Mouse (Mus musculus): ENCODE results near the gene Bhlhe40. TPM values are rescaled to one million over a fixed set of nuclear protein-coding genes. Genes with fewer than 3 reads are reported as not detected.

Bhlhe40 gene
- polyA plus RNA-seq, 1 experiment from 2014 or later, result 6.8 TPM

- no peaks in the 10 kb centered on the region for H3K36me3 ChIP-seq (ENCODE audit: poor library complexity, severe bottlenecking)
- peak; percentile 31; the same call in 1 of the 2 replicates for ATAC-seq
- H3K27me3 ChIP-seq, result 0 out of 2 replicates have a peak, but pooled peaks cover 8% of the 10 kb centered on the region
- H3K4me3 ChIP-seq, result no peak overlapping the region
- no peak overlapping the region for H3K27ac ChIP-seq
- peaks cover 14% of the 10 kb centered on the region for H3K4me1 ChIP-seq
- WGBS, result 4% methylated on average over 4 of the region's 4 CpGs
- H3K9ac ChIP-seq, result no peak overlapping the region
- no peak overlapping the region for H3K4me2 ChIP-seq
- no peaks in the 10 kb centered on the region for H3K9me3 ChIP-seq (replicated peaks)
Observed at GRCm38 (mm10) chr6:108698343-108698870, 38.0 kb downstream of the Bhlhe40 start.

GRCm38 (mm10) chr6:108699679-108700078 is 39.2 kb downstream of the Bhlhe40 start:
- H3K9me3 ChIP-seq (replicated peaks), result no peaks in the 10 kb centered on the region
- H3K9ac ChIP-seq, result no peak overlapping the region
- no peaks in the 10 kb centered on the region for H3K36me3 ChIP-seq (ENCODE audit: poor library complexity, severe bottlenecking)
- ATAC-seq, result no peak; the same call in 1 of the 2 replicates
- no peak overlapping the region for H3K4me3 ChIP-seq
- no peak overlapping the region for H3K27ac ChIP-seq
- H3K27me3 ChIP-seq, result 0 out of 2 replicates have a peak, but pooled peaks cover 8% of the 10 kb centered on the region
- 59% methylated on average over 3 of the region's 3 CpGs for WGBS
- H3K4me1 ChIP-seq, result peaks cover 14% of the 10 kb centered on the region
- H3K4me2 ChIP-seq, result no peak overlapping the region

- Histone ChIP-seq H3K4me2 (peak overlapping the region; percentile 47), H3K9me3 (replicated peaks) (no peaks in the 10 kb centered on the region), H3K27ac (no peak overlapping the region), H3K36me3 (ENCODE audit: poor library complexity, severe bottlenecking) (no peaks in the 10 kb centered on the region), H3K9ac (no peak overlapping the region; the same call in 1 of the 2 replicates), H3K4me1 (peaks cover 14% of the 10 kb centered on the region), H3K4me3 (no peak overlapping the region), H3K27me3 (0 out of 2 replicates have a peak, but pooled peaks cover 8% of the 10 kb centered on the region)
- ATAC-seq, result peak; percentile 41
- 17% methylated on average over 15 of the region's 17 CpGs for WGBS
Observed at GRCm38 (mm10) chr6:108700638-108701343, 40.4 kb downstream of the Bhlhe40 start.

GRCm38 (mm10) chr6:108702648-108703047 is 42.2 kb downstream of the Bhlhe40 start:
- 34% methylated on average over 3 of the region's 3 CpGs for WGBS
- Histone ChIP-seq H3K9ac (no peak overlapping the region), H3K36me3 (ENCODE audit: poor library complexity, severe bottlenecking) (no peaks in the 10 kb centered on the region), H3K9me3 (replicated peaks) (no peaks in the 10 kb centered on the region), H3K4me2 (no peak overlapping the region), H3K4me3 (no peak overlapping the region), H3K27me3 (0 out of 2 replicates have a peak, but pooled peaks cover 4% of the 10 kb centered on the region), H3K4me1 (peaks cover 14% of the 10 kb centered on the region), H3K27ac (no peak overlapping the region)
- ATAC-seq, result no peak

- Histone ChIP-seq H3K36me3 (ENCODE audit: poor library complexity, severe bottlenecking) (no peaks in the 10 kb centered on the region), H3K27me3 (0 out of 2 replicates have a peak, but pooled peaks cover 4% of the 10 kb centered on the region), H3K27ac (no peak overlapping the region), H3K9me3 (replicated peaks) (no peaks in the 10 kb centered on the region), H3K9ac (no peak overlapping the region), H3K4me1 (peaks cover 12% of the 10 kb centered on the region), H3K4me2 (no peak overlapping the region), H3K4me3 (no peak overlapping the region)
- ATAC-seq, result no peak
- WGBS, result 89% methylated on average over 1 of the region's 1 CpGs
Observed at GRCm38 (mm10) chr6:108703085-108703484, 42.7 kb downstream of the Bhlhe40 start.

- 69% methylated on average over 9 of the region's 9 CpGs for WGBS
- no peak overlapping the region for H3K9ac ChIP-seq
Observed at GRCm38 (mm10) chr6:108704316-108705080, 44.1 kb downstream of the Bhlhe40 start.

GRCm38 (mm10) chr6:108705957-108706356 is 45.5 kb downstream of the Bhlhe40 start:
- H3K36me3 ChIP-seq (ENCODE audit: poor library complexity, severe bottlenecking), result no peaks in the 10 kb centered on the region
- WGBS, result 77% methylated on average over 6 of the region's 6 CpGs
- ATAC-seq, result no peak
- no peak overlapping the region for H3K4me3 ChIP-seq
- H3K4me1 ChIP-seq, result peaks cover 16% of the 10 kb centered on the region
- no peaks in the 10 kb centered on the region for H3K9me3 ChIP-seq (replicated peaks)
- H3K4me2 ChIP-seq, result no peak overlapping the region
- no peak overlapping the region for H3K9ac ChIP-seq
- no peaks in the 10 kb centered on the region for H3K27me3 ChIP-seq
- no peak overlapping the region for H3K27ac ChIP-seq

More at GRCm38 (mm10) chr6:108704316-108705080, 44.1 kb downstream of the Bhlhe40 start:
- Histone ChIP-seq H3K27me3 (no peaks in the 10 kb centered on the region), H3K27ac (no peak overlapping the region), H3K36me3 (ENCODE audit: poor library complexity, severe bottlenecking) (no peaks in the 10 kb centered on the region), H3K9me3 (replicated peaks) (no peaks in the 10 kb centered on the region), H3K4me2 (no peak overlapping the region), H3K4me3 (no peak overlapping the region), H3K4me1 (peaks cover 13% of the 10 kb centered on the region)
- ATAC-seq, result no peak

- Histone ChIP-seq H3K9ac (no peak overlapping the region), H3K4me3 (no peak overlapping the region), H3K36me3 (ENCODE audit: poor library complexity, severe bottlenecking) (no peaks in the 10 kb centered on the region), H3K27me3 (no peaks in the 10 kb centered on the region), H3K4me1 (peaks cover 16% of the 10 kb centered on the region), H3K9me3 (replicated peaks) (no peaks in the 10 kb centered on the region), H3K27ac (no peak overlapping the region), H3K4me2 (no peak overlapping the region)
- no peak for ATAC-seq
- 93% methylated on average over 8 of the region's 8 CpGs for WGBS
Observed at GRCm38 (mm10) chr6:108706994-108707645, 46.7 kb downstream of the Bhlhe40 start.

- Histone ChIP-seq H3K27ac (no peak overlapping the region), H3K4me3 (peak overlapping the region; percentile 38), H3K9ac (peak overlapping the region; percentile 47; the same call in 1 of the 2 replicates), H3K9me3 (replicated peaks) (no peaks in the 10 kb centered on the region), H3K27me3 (no peaks in the 10 kb centered on the region), H3K4me2 (peak overlapping the region; percentile 72), H3K4me1 (peaks cover 16% of the 10 kb centered on the region), H3K36me3 (ENCODE audit: poor library complexity, severe bottlenecking) (no peaks in the 10 kb centered on the region)
- no peak for ATAC-seq
- 16% methylated on average over 9 of the region's 9 CpGs for WGBS
Observed at GRCm38 (mm10) chr6:108709131-108709470, 48.7 kb downstream of the Bhlhe40 start.

GRCm38 (mm10) chr6:108709471-108710231 is 49.2 kb downstream of the Bhlhe40 start:
- H3K27ac ChIP-seq, result no peak overlapping the region
- peak overlapping the region; percentile 72 for H3K4me2 ChIP-seq
- WGBS, result under 1% methylated on average over 29 of the region's 29 CpGs
- peak overlapping the region; percentile 38 for H3K4me3 ChIP-seq
- no peaks in the 10 kb centered on the region for H3K9me3 ChIP-seq (replicated peaks)
- H3K36me3 ChIP-seq (ENCODE audit: poor library complexity, severe bottlenecking), result no peaks in the 10 kb centered on the region
- peaks cover 16% of the 10 kb centered on the region for H3K4me1 ChIP-seq
- peak overlapping the region; percentile 47 for H3K9ac ChIP-seq
- peak; percentile 94 for ATAC-seq
- H3K27me3 ChIP-seq, result no peaks in the 10 kb centered on the region

- Histone ChIP-seq H3K27me3 (no peaks in the 10 kb centered on the region), H3K36me3 (ENCODE audit: poor library complexity, severe bottlenecking) (no peaks in the 10 kb centered on the region), H3K9ac (no peak overlapping the region), H3K4me2 (no peak overlapping the region), H3K4me1 (peaks cover 16% of the 10 kb centered on the region), H3K9me3 (replicated peaks) (no peaks in the 10 kb centered on the region), H3K4me3 (no peak overlapping the region), H3K27ac (no peak overlapping the region)
- 79% methylated on average over 3 of the region's 3 CpGs for WGBS
- ATAC-seq, result no peak
Observed at GRCm38 (mm10) chr6:108710667-108711066, 50.2 kb downstream of the Bhlhe40 start.
